Mouse (Mus musculus): ENCODE data around the gene Ms4a10. TPM values are rescaled to one million over a fixed set of nuclear protein-coding genes. Genes with fewer than 3 reads are reported as not detected.

Ms4a10 gene
- polyA plus RNA-seq (2014; fragmentation: Illumina TruSeq; extraction: RNeasy Lipid Tissue Mini Kit (QIAGEN cat#74804); ENCODE audit: low read depth, low replicate concordance) = 4.1 TPM

DNA sequence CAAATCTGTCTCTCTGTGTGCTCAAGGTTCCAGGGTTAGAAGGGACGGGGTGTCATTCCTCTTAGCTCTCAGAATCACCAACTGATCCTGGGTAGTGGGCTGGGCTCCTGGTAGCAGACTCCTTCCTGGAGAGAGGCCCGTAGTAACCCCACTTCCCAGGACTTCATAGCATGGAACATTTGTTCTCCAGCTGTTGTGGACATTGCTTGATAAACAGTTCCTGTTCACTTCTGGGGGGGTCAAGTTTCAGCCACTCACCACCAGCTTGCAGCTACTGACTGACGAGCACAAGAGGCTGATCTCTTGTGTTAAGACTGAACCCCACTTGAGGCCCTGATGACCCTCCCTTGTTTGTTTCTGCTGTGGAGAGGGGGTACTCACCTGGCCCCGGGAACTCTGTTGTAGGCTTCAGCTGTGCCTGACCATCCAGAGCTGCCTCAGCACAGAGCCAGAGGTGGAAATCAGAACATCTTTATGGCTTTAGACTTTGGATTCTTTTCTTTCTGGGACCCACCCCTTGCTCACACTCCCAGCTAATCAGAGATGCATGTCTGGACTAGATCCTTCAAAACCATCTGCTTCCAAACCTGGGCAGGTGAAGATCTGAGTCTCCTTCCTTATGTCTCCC, at the start of gene Ms4a10:
Gene Ms4a10 (minus strand): TSS at position 433 of the 628 bp plus-strand sequence.

DNA sequence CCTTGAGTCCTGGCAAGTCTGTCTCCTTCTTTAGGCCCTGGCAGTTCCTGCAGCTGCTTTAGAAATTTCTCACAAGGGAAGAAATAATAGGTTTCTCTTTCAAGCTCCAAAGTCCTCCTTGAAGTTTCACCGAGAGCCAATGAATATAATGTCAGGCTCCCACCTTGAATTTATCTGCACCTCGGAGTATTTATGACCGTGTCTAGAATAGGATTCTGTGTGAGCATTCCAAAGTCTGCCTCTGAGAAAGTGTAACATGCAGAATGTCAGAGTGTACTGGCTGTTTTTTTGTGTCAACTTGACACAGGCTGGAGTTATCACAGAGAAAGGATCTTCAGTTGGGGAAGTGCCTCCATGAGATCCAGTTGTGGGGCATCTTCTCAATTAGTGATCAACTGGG, 43.4 kb upstream of the Ms4a10 start, which contains the start of gene Ms4a18:
Gene Ms4a18 (minus strand): TSS at position 141 of the 400 bp plus-strand sequence.

DNA sequence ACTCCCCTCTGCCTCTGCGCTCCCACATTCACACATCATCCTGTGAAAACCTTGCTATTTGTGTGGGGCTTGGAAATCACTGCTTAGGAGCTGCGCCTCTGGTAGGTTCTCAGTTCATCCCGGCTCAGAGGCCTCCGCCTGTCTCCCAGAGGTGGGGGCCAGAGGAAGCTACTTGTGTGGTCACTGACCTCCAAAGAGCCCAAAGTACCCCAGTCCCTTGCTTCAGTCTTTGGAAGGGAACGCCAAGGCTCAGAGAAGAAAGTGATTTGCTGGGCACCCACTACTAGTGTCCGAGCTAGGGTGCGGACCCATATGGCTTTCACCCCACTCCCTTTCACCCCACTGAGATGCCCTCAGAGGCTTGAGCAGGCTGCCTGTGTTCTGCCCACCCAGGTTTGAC, 18.7 kb upstream of the Ms4a10 start, which contains the start of gene Ms4a15:
Gene Ms4a15 (minus strand): TSS at position 101 of the 400 bp plus-strand sequence.

DNA sequence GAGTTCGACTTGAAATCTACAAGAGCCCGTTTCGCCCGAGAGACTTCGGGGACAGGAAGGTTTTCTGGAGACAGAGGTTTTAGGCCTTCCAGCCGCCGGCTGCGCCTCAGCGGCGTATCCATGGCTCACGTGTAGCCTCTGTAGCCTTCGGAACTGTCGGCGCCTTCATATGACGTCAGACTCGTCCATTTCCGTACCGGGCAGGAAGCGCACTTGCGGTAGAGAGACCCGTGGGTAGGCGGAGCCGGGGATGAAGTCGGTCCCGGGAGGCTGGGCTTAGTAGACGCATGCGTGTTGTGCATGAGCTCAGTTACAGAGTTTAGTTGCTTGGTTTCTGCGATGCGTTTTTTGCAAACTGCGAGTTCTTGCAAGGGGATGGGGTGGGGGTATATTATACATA, 25.4 kb downstream of the Ms4a10 start, which contains the start of gene Ccdc86:
Gene Ccdc86 (minus strand): TSS at position 155 of the 400 bp plus-strand sequence.

DNA sequence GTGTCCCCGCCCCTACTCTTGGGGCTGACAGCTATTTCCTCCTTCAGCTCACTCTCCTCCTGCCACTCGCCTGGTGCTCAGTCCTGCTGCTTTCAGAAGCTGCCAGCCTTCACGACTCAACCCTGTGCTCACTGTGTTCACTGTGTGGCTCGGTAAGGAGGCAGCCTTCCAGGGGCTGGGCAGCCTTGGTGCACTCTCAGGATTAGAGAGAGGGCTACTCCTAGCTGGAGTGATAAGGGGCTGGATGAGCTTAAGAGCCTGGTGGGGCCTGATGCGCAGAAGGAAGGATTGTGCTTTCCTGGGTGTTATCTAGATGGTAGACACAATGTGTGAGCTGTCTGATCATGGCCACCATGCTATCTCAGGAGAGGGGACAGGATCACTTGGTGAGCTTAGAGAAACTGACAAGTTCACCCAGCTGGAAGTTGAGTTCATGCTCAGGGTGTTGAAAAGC, 37.3 kb downstream of the Ms4a10 start, which contains the start of gene Ptgdr2:
Gene Ptgdr2 (plus strand): TSS at position 51 of the 454 bp plus-strand sequence.

DNA sequence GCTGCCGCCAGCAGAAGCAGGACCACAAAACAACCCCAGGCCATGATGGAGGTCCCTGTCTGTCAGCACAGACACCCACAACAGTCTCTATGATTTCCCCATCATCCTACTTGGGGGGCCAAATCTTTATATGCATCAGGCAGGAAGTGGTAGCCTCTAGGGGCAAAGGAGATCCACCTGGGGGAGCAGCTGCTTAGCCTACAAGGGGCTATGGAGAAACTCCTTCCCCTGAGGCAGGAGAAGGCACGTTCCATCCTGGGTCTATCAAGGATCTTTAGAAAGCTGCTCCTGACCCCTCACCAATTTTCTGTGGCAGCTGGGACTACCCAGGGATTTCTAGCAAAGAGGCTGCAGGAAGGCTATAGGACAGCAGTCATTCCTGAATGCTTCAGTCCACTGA, 53.9 kb downstream of the Ms4a10 start, which contains the start of gene Zp1:
Gene Zp1 (minus strand): TSS at position 101 of the 400 bp plus-strand sequence.

Other genes starting within 250 kb of the Ms4a10 start
- gene Cd5, start 235.7 kb downstream of the Ms4a10 start, polyA plus RNA-seq (2014; fragmentation: Illumina TruSeq; extraction: RNeasy Lipid Tissue Mini Kit (QIAGEN cat#74804); ENCODE audit: low read depth, low replicate concordance) = not detected
- not detected for gene Cd6, start 144.6 kb downstream of the Ms4a10 start, polyA plus RNA-seq (2014; fragmentation: Illumina TruSeq; extraction: RNeasy Lipid Tissue Mini Kit (QIAGEN cat#74804); ENCODE audit: low read depth, low replicate concordance)
- 1.0 TPM for gene Slc15a3, start 134.9 kb downstream of the Ms4a10 start, polyA plus RNA-seq (2014; fragmentation: Illumina TruSeq; extraction: RNeasy Lipid Tissue Mini Kit (QIAGEN cat#74804); ENCODE audit: low read depth, low replicate concordance)
- gene Tmem132a, start 104.7 kb downstream of the Ms4a10 start, polyA plus RNA-seq (2014; fragmentation: Illumina TruSeq; extraction: RNeasy Lipid Tissue Mini Kit (QIAGEN cat#74804); ENCODE audit: low read depth, low replicate concordance) = not detected
- gene Tmem109, start 92.7 kb downstream of the Ms4a10 start, polyA plus RNA-seq (2014; fragmentation: Illumina TruSeq; extraction: RNeasy Lipid Tissue Mini Kit (QIAGEN cat#74804); ENCODE audit: low read depth, low replicate concordance) = 7.3 TPM
- 81.8 TPM for gene Prpf19, start 79.4 kb downstream of the Ms4a10 start, polyA plus RNA-seq (2014; fragmentation: Illumina TruSeq; extraction: RNeasy Lipid Tissue Mini Kit (QIAGEN cat#74804); ENCODE audit: low read depth, low replicate concordance)
- gene Zp1, start 54.0 kb downstream of the Ms4a10 start, polyA plus RNA-seq (2014; fragmentation: Illumina TruSeq; extraction: RNeasy Lipid Tissue Mini Kit (QIAGEN cat#74804); ENCODE audit: low read depth, low replicate concordance) = not detected
- not detected for gene Ptgdr2, start 37.5 kb downstream of the Ms4a10 start, polyA plus RNA-seq (2014; fragmentation: Illumina TruSeq; extraction: RNeasy Lipid Tissue Mini Kit (QIAGEN cat#74804); ENCODE audit: low read depth, low replicate concordance)
- gene Ccdc86, start 25.4 kb downstream of the Ms4a10 start, polyA plus RNA-seq (2014; fragmentation: Illumina TruSeq; extraction: RNeasy Lipid Tissue Mini Kit (QIAGEN cat#74804); ENCODE audit: low read depth, low replicate concordance) = 3.3 TPM
- gene Ms4a15, start 18.6 kb upstream of the Ms4a10 start, polyA plus RNA-seq (2014; fragmentation: Illumina TruSeq; extraction: RNeasy Lipid Tissue Mini Kit (QIAGEN cat#74804); ENCODE audit: low read depth, low replicate concordance) = not detected
- not detected for gene Ms4a18, start 43.4 kb upstream of the Ms4a10 start, polyA plus RNA-seq (2014; fragmentation: Illumina TruSeq; extraction: RNeasy Lipid Tissue Mini Kit (QIAGEN cat#74804); ENCODE audit: low read depth, low replicate concordance)
- 0.93 TPM for gene Ms4a8a, start 106.4 kb upstream of the Ms4a10 start, polyA plus RNA-seq (2014; fragmentation: Illumina TruSeq; extraction: RNeasy Lipid Tissue Mini Kit (QIAGEN cat#74804); ENCODE audit: low read depth, low replicate concordance)
- not detected for gene 1700017D01Rik, start 156.2 kb upstream of the Ms4a10 start, polyA plus RNA-seq (2014; fragmentation: Illumina TruSeq; extraction: RNeasy Lipid Tissue Mini Kit (QIAGEN cat#74804); ENCODE audit: low read depth, low replicate concordance)
- gene 1700025F22Rik, start 190.7 kb upstream of the Ms4a10 start, polyA plus RNA-seq (2014; fragmentation: Illumina TruSeq; extraction: RNeasy Lipid Tissue Mini Kit (QIAGEN cat#74804); ENCODE audit: low read depth, low replicate concordance) = not detected
- gene Ms4a13, start 222.1 kb upstream of the Ms4a10 start, polyA plus RNA-seq (2014; fragmentation: Illumina TruSeq; extraction: RNeasy Lipid Tissue Mini Kit (QIAGEN cat#74804); ENCODE audit: low read depth, low replicate concordance) = not detected